Mouse (Mus musculus) lung, adult 2 months (tissue): ENCODE measurements around the gene E330021D16Rik. TPM values are rescaled to one million over a fixed set of nuclear protein-coding genes. Genes with fewer than 3 reads are reported as not detected.

Experiments
- DNase-seq: peaks from one replicate; pipeline ENCODE4 v3.0.0; 2022
- H3K4me1 ChIP-seq: fragments of 200-500 bp; 2 replicates; pipeline ENCODE4 v1.6.1; 2011; ENCODE audit warnings: low read length; ENCODE audit not compliant: control insufficient read depth, insufficient read depth
- H3K4me3 ChIP-seq: fragments of 200-500 bp; replicated peaks from 2 replicates; pipeline ENCODE3; 2011; ENCODE audit warnings: low read depth, mild to moderate bottlenecking, control low read depth, low read length; ENCODE audit errors: extremely low read depth
- CTCF ChIP-seq: fragments of 200-500 bp; IDR thresholded peaks from 2 replicates; pipeline ENCODE4 v1.5.1; 2011; ENCODE audit warnings: mild to moderate bottlenecking, low read length, control low read depth; ENCODE audit not compliant: insufficient read depth
- POLR2A ChIP-seq: fragments of 200-500 bp; IDR thresholded peaks from 2 replicates; pipeline ENCODE4 v1.6.1; 2011; ENCODE audit warnings: low read depth, mild to moderate bottlenecking, control low read depth, low read length, borderline replicate concordance; ENCODE audit errors: extremely low read depth
- WGBS: fragments of 180-500 bp; shearing (Covaris S2); methylation state at CpG from one replicate; pipeline ENCODE4 v1.1.7; 2018; 5-methylcytosine and 5-hydroxymethylcytosine counted together
- polyA plus RNA-seq: library from polyadenylated mRNA; depleted of rRNA; stranded (reverse); fragments of >200 nt; gene quantifications from 2 replicates; pipeline ENCODE4 v1.2.3, GENCODE M21; 2012

The E330021D16Rik gene
- polyA plus RNA-seq, 1 experiment: 0.11 TPM

- peak; percentile 53 for DNase-seq
- TF ChIP-seq POLR2A: no peak
- peak; percentile 98 for TF ChIP-seq CTCF
- Histone ChIP-seq H3K4me3 (no peak overlapping the region), H3K4me1 (no peaks in the 10 kb centered on the region; the same call in 1 of the 2 replicates)
- 56% methylated on average over 16 of the region's 16 CpGs for WGBS
These were observed 6.9 kb upstream of the E330021D16Rik start for GRCm38 (mm10) chr6:136422084-136422853.

- H3K4me3 ChIP-seq: no peak overlapping the region
- no peak for DNase-seq
- 65% methylated on average over 3 of the region's 3 CpGs for WGBS
These were observed 5.7 kb upstream of the E330021D16Rik start for GRCm38 (mm10) chr6:136421059-136421458.

GRCm38 (mm10) chr6:136418889-136419835, 3.8 kb upstream of the E330021D16Rik start:
- TF ChIP-seq POLR2A: no peak
- TF ChIP-seq CTCF: no peak
- Histone ChIP-seq H3K4me3 (no peak overlapping the region), H3K4me1 (no peaks in the 10 kb centered on the region; the same call in 1 of the 2 replicates)
- 68% methylated on average over 17 of the region's 17 CpGs for WGBS
- no peak for DNase-seq

More at GRCm38 (mm10) chr6:136421059-136421458, 5.7 kb upstream of the E330021D16Rik start:
- TF ChIP-seq POLR2A (no peak), CTCF (no peak)
- H3K4me1 ChIP-seq: no peaks in the 10 kb centered on the region; the same call in 1 of the 2 replicates

GRCm38 (mm10) chr6:136418333-136418848, 3.0 kb upstream of the E330021D16Rik start:
- no peak for TF ChIP-seq CTCF
- no peak for TF ChIP-seq POLR2A
- Histone ChIP-seq H3K4me1 (no peaks in the 10 kb centered on the region; the same call in 1 of the 2 replicates), H3K4me3 (no peak overlapping the region)
- no peak for DNase-seq
- 42% methylated on average over 8 of the region's 8 CpGs for WGBS

GRCm38 (mm10) chr6:136417864-136418263, 2.5 kb upstream of the E330021D16Rik start:
- H3K4me1 ChIP-seq: no peaks in the 10 kb centered on the region; the same call in 1 of the 2 replicates
- WGBS: 70% methylated on average over 5 of the region's 5 CpGs
- no peak for DNase-seq
- TF ChIP-seq CTCF (no peak), POLR2A (no peak)
- no peak overlapping the region for H3K4me3 ChIP-seq

GRCm38 (mm10) chr6:136413856-136414362, 1.5 kb downstream of the E330021D16Rik start:
- 86% methylated on average over 5 of the region's 5 CpGs for WGBS
- DNase-seq: no peak
- Histone ChIP-seq H3K4me1 (no peaks in the 10 kb centered on the region; the same call in 1 of the 2 replicates), H3K4me3 (no peak overlapping the region)
- TF ChIP-seq CTCF: no peak
- no peak for TF ChIP-seq POLR2A

GRCm38 (mm10) chr6:136407608-136408192, 7.7 kb downstream of the E330021D16Rik start:
- TF ChIP-seq CTCF (no peak), POLR2A (no peak)
- no peaks in the 10 kb centered on the region for H3K4me1 ChIP-seq
- H3K4me3 ChIP-seq: no peak overlapping the region
- peak; percentile 63 for DNase-seq
- 48% methylated on average over 2 of the region's 2 CpGs for WGBS

GRCm38 (mm10) chr6:136396860-136397259, 18.5 kb downstream of the E330021D16Rik start:
- TF ChIP-seq POLR2A (no peak), CTCF (no peak)
- 90% methylated on average over 9 of the region's 9 CpGs for WGBS
- no peaks in the 10 kb centered on the region for H3K4me1 ChIP-seq
- DNase-seq: no peak
- no peak overlapping the region for H3K4me3 ChIP-seq
